Mouse (Mus musculus) CH12.LX (cell line): ENCODE data around the gene Ctnnd2.

Experiments
- CTCF ChIP-seq, 2 experiments: IDR thresholded peaks in 1 of 2; conservative IDR thresholded peaks in 1 of 2; 2 replicates each; pipeline ENCODE4 v1.5.1; 2011 to 2012; ENCODE audit warnings: low read depth in 2 of 2, low read length in 2 of 2, improper control_type of control experiment in 1 of 2, inconsistent platforms in 1 of 2, mild to moderate bottlenecking in 1 of 2, moderate library complexity in 1 of 2
- ETS1 ChIP-seq: conservative IDR thresholded peaks from 2 replicates; pipeline ENCODE4 v1.6.1; 2012; ENCODE audit warnings: low read depth, mild to moderate bottlenecking, inconsistent platforms, low read length, improper control_type of control experiment, moderate library complexity
- MEF2A ChIP-seq: IDR thresholded peaks from 2 replicates; pipeline ENCODE4 v1.6.1; 2014; ENCODE audit warnings: low read depth, mild to moderate bottlenecking, inconsistent platforms, low read length, improper control_type of control experiment, borderline replicate concordance
- POLR2A ChIP-seq: IDR thresholded peaks from 2 replicates; pipeline ENCODE4 v1.6.1; 2011; ENCODE audit warnings: low read depth, mild to moderate bottlenecking, improper control_type of control experiment, low read length
- UBTF ChIP-seq: IDR thresholded peaks from 2 replicates; pipeline ENCODE4 v1.6.1; 2012; ENCODE audit warnings: low read depth, mild to moderate bottlenecking, inconsistent platforms, low read length, improper control_type of control experiment, moderate library complexity

- TF ChIP-seq CTCF (conservative IDR thresholded peaks at IDR 0.05 in 1 of 2, IDR thresholded peaks at IDR 0.05 in 1 of 2; ENCODE audit: low read depth in 2 of 2, low read length in 2 of 2) (no peak), UBTF (no peak), MEF2A (no peak), ETS1 (no peak), POLR2A (no peak)
Observed at GRCm38 (mm10) chr15:30172391-30173281, at the start of gene Ctnnd2.
